19 mouse cellular contexts compared by ENCODE assay signal in the genomic region with DNA sequence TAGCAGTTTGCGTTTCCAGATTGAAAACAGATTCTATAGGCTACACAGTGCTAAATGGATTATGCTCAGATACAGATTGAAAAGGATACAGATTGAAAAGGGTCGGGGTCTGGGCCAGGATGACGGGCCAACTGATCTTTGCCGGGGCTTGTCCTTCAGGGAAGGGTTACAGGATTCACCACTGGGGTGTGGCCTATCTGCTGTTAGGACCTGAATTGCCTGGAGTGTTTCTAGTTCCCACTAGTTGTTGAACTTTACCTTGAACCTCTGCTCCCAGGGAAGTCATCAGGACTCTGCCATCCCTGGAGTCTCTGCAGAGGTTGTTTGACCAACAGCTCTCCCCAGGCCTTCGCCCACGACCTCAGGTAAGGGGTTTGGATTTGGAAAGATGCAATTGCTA. TPM values are rescaled to one million over a fixed set of nuclear protein-coding genes. Genes with fewer than 3 reads are reported as not detected.
A peak's percentile ranks its signal among the peaks of the same experiment; 100 is the strongest.
DNase-seq lines count a peak whose midpoint lies in the region; TF ChIP-seq lines count a peak whose summit lies in the region.
"Had no signal": no experiment of that assay in that cellular context is flagged by ENCODE, and none has a peak within 500 bp of the region (broad histone marks: within the 10 kb centered on the region; RNA-seq: fewer than 3 reads in every experiment).

No protein-coding gene starts in this region.

- no peak for TF ChIP-seq CTCF in ES-Bruce4 (IDR thresholded peaks at IDR 0.05; ENCODE audit: low read depth, low read length)

- DNase-seq in ES-E14 (ENCODE audit: low read depth, low spot score) (peak; percentile 51), ZHBTc4 (ENCODE audit: low read depth, low spot score) (peak; percentile 90)
- DNase-seq in cerebellum, adult 11-12 months: no peak
- no peak for DNase-seq in adrenal gland, postnatal 10 days
- no peak for DNase-seq in adrenal gland, postnatal 14 days
- DNase-seq: adrenal gland, adult 2 months; adrenal gland, postnatal 25 days; cerebellum, adult 11 months; cerebellum, adult 8-10 months; cerebellum, adult 9-11 months; cerebellum, postnatal 14 days; cerebellum, postnatal 36 days; embryo, embryonic 11 days had no signal

- H3K36me3 ChIP-seq in ES-Bruce4 (ENCODE audit: control insufficient read depth, insufficient read depth, low read length, poor library complexity, severe bottlenecking): peaks cover 2% of the 10 kb centered on the region; the same call in 1 of the 2 replicates
- peaks cover 26% of the 10 kb centered on the region; the same call in 1 of the 2 replicates for H3K36me3 ChIP-seq in ES-E14 (ENCODE audit: control insufficient read depth, insufficient read depth, low read length, poor library complexity, severe bottlenecking)
- H3K36me3 ChIP-seq: embryonic facial prominence, embryonic 13.5 days; embryonic facial prominence, embryonic 15.5 days; forebrain, embryonic 10.5 days; forebrain, embryonic 12.5 days had no signal

- in situ Hi-C loops in ES-E14 (cut with MboI; ENCODE audit: low sequenced_read_pairs in 2 of 2, unreplicated experiment in 2 of 2): no loop called here

- no peaks in the 10 kb centered on the region for H3K9me3 ChIP-seq in ES-Bruce4 (replicated peaks; ENCODE audit: control insufficient read depth, insufficient read depth, low read length, poor library complexity, severe bottlenecking)
- H3K9me3 ChIP-seq in ES-E14 (ENCODE audit: control insufficient read depth, insufficient read depth, low read depth, low read length): no peaks in the 10 kb centered on the region
- H3K9me3 ChIP-seq: embryonic facial prominence, embryonic 13.5 days; embryonic facial prominence, embryonic 15.5 days; forebrain, embryonic 10.5 days; forebrain, embryonic 12.5 days had no signal

- H3K9ac ChIP-seq in ES-Bruce4 (ENCODE audit: low read depth, poor library complexity, severe bottlenecking): peak overlapping the region; percentile 63
- H3K9ac ChIP-seq in ES-E14 (ENCODE audit: insufficient read depth, low read depth, low read length, poor library complexity, severe bottlenecking): peak overlapping the region; percentile 71
- H3K9ac ChIP-seq: embryonic facial prominence, embryonic 13.5 days; embryonic facial prominence, embryonic 15.5 days; forebrain, embryonic 12.5 days had no signal

- H3K4me3 ChIP-seq in ES-Bruce4 (ENCODE audit: low read depth, low read length) (peak overlapping the region; percentile 97), ES-E14 (ENCODE audit: insufficient read depth in 1 of 2, low read depth in 1 of 2, low read length in 2 of 2, poor library complexity in 1 of 2, severe bottlenecking in 1 of 2) (peak overlapping the region; percentile 65 to 68)
- H3K4me3 ChIP-seq: embryonic facial prominence, embryonic 13.5 days; embryonic facial prominence, embryonic 15.5 days; erythroblast, embryonic 14.5 days; forebrain, embryonic 10.5 days; forebrain, embryonic 12.5 days had no signal

- no peak for TF ChIP-seq POLR2A in ES-Bruce4 (IDR thresholded peaks at IDR 0.05; ENCODE audit: insufficient read depth, low read length)

- H3K4me1 ChIP-seq in ES-Bruce4 (ENCODE audit: control insufficient read depth, insufficient read depth, low read length): peaks cover 9% of the 10 kb centered on the region
- peaks cover 13 to 27% of the 10 kb centered on the region in 2 experiments for H3K4me1 ChIP-seq in ES-E14 (ENCODE audit: control insufficient read depth in 2 of 2, insufficient read depth in 2 of 2, low read length in 2 of 2, poor library complexity in 1 of 2)
- H3K4me1 ChIP-seq: embryonic facial prominence, embryonic 13.5 days; embryonic facial prominence, embryonic 15.5 days; forebrain, embryonic 10.5 days; forebrain, embryonic 12.5 days had no signal

- peak; percentile 85 for TF ChIP-seq EP300 in ES-Bruce4 (IDR thresholded peaks at IDR 0.05; ENCODE audit: insufficient read depth, low read depth, low read length)

- H3K27me3 ChIP-seq in ES-Bruce4 (ENCODE audit: control insufficient read depth, insufficient read depth, low read length, poor library complexity, severe bottlenecking): no peaks in the 10 kb centered on the region
- H3K27me3 ChIP-seq: embryonic facial prominence, embryonic 13.5 days; embryonic facial prominence, embryonic 15.5 days; forebrain, embryonic 12.5 days had no signal

- H3K27ac ChIP-seq in ES-Bruce4 (ENCODE audit: insufficient read depth, low read length) (peak overlapping the region; percentile 81), ES-E14 (ENCODE audit: insufficient read depth, low read depth, low read length, poor library complexity, severe bottlenecking) (peak overlapping the region; percentile 81)
- H3K27ac ChIP-seq: embryonic facial prominence, embryonic 13.5 days; embryonic facial prominence, embryonic 15.5 days; forebrain, embryonic 10.5 days; forebrain, embryonic 12.5 days had no signal

TF ChIP-seq in ES-E14, 5 proteins besides CTCF, POLR2A, EP300 and RAD21:
- TF ChIP-seq ZC3H11A (IDR thresholded peaks at IDR 0.05; ENCODE audit: borderline replicate concordance, low read depth, low read length) (no peak), MAFK (IDR thresholded peaks at IDR 0.05; ENCODE audit: insufficient read depth, low read depth, low read length) (no peak), HCFC1 (IDR thresholded peaks at IDR 0.05; ENCODE audit: borderline replicate concordance, insufficient read depth, low read length) (no peak; the same call in 1 of the 2 replicates), CHD2 (IDR thresholded peaks at IDR 0.05; ENCODE audit: low read depth, low read length) (no peak), ZNF384 (IDR thresholded peaks at IDR 0.05; ENCODE audit: low read depth, low read length) (no peak)

RNA-seq across cellular contexts. Expression of gene Inpp5d, which starts 55.9 kb away (rescaled TPM):
- polyA plus RNA-seq in ES-Bruce4 (2011; ENCODE audit: insufficient read depth, insufficient read length, low read depth, missing spikeins): 15.7 and 16.8 TPM in 2 replicates
- 39.5 and 52.4 TPM in 2 replicates for total RNA-seq in ES-E14 (2012; rRNA removed)
- total RNA-seq in adrenal gland, postnatal 10 days (2021): 10 to 100 TPM; 15.8 to 18.8 TPM
- 13.2 and 34.2 TPM in 2 replicates for total RNA-seq in adrenal gland, postnatal 14 days (2021)

Comparison
In these comparisons a context has a peak if more than half of its experiments do, and no peak if none do; other contexts are left out.
1. DNase-seq: peak in ES-E14 (single experiment) and ZHBTc4 (single experiment); none in cerebellum, adult 11-12 months (single experiment), adrenal gland, postnatal 10 days (single experiment) and adrenal gland, postnatal 14 days (single experiment).